Mouse (Mus musculus) neural tube, postnatal 0 days (tissue): ENCODE measurements around the gene Gm49027. TPM values are rescaled to one million over a fixed set of nuclear protein-coding genes. Genes with fewer than 3 reads are reported as not detected.

Source experiments
- microRNA-seq: library from miRNA; unstranded; fragments of <30 nt; microRNA quantifications from one replicate; pipeline ENCODE4, GENCODE M21; 2016
- polyA plus RNA-seq: library from polyadenylated mRNA; unstranded; fragments of >200 nt; fragmentation: Nextera tagmentation; extraction: Ambion mirVana; gene quantifications from 2 replicates; pipeline ENCODE4 v1.2.1, GENCODE M21; 2015

The Gm49027 gene
- 0.28 and 2.2 TPM in 2 replicates for polyA plus RNA-seq

GRCm38 (mm10) chr5:123525281-123525680 lies at the start of gene Gm49027:
Gene Gm49027, minus strand, starts transcription at chr5:123525488.

DNA sequence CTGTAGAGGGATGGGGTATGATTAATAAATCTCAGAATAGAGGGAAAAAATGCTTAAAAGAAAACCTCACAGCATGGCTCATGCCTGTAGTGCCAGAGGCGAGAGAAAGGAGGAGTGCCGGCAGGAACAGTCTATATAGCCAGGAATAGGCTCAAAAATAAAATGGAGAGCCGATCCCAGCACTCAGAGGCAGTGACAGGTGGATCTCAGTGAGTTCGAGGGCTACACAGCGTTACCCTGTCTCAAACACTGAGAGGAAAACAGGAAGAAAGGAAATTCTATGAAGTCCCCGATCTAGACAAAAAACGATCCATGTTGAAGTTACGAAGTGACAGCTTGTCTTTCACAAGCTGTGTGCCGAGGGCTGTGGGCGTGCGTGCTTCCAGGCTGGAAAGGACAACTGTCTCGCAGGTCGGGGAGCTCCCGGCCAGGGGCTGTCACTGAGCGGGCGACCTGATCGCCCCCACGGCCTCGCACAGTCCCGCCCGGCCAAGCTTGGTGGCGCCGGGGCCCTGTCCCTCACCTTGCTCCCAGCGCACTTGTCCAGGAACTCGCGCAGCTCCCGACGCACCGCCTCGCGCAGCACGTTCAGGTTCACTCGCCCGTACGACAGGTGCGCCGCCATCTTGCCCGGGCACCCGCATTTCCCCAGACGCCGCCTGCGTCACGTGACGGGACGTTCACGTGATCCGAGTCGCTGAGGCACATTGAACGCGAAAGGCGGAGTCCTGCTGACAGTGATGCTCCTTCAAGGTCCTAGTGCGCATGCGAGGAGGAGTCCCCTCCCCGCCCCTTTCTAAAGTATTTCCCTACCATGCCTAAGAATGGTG lies 47.3 kb upstream of the Gm49027 start, which contains the start of gene Vps33a:
Gene Vps33a, minus strand, starts transcription at position 682 of the 830 bp plus-strand sequence.

GRCm38 (mm10) chr5:123523692-123524392 lies 1.4 kb downstream of the Gm49027 start, which contains the start of gene Diablo:
Gene Diablo, minus strand, starts transcription at chr5:123524176.

GRCm38 (mm10) chr5:123510160-123510559 lies 15.1 kb downstream of the Gm49027 start, which contains the start of gene B3gnt4:
Gene B3gnt4, plus strand, starts transcription at chr5:123510460.

GRCm38 (mm10) chr5:123489112-123489785 lies 36.0 kb downstream of the Gm49027 start, which contains the start of the genes Lrrc43 and Il31:
Gene Lrrc43, plus strand, starts transcription at chr5:123489305.
Gene Il31, minus strand, starts transcription at chr5:123489489.

Small RNAs within 50 kb of the gene (microRNA-seq; reads per million reads assigned to microRNA genes)
- gene Mir7647 = 1.5 reads per million

Other genes with a start within 250 kb of the Gm49027 start
- gene Bcl7a, start 181.7 kb downstream of the Gm49027 start, polyA plus RNA-seq = 21.6 and 23.0 TPM in 2 replicates
- gene Mlxip, start 130.7 kb downstream of the Gm49027 start, polyA plus RNA-seq = 15.7 and 17.1 TPM in 2 replicates
- gene Lrrc43, start 36.2 kb downstream of the Gm49027 start, polyA plus RNA-seq = 1.3 and 1.6 TPM in 2 replicates
- gene Il31, start 36.0 kb downstream of the Gm49027 start, polyA plus RNA-seq = not detected in 2 replicates
- 1.1 and 1.6 TPM in 2 replicates for gene B3gnt4, start 15.0 kb downstream of the Gm49027 start, polyA plus RNA-seq
- gene Diablo, start 1.3 kb downstream of the Gm49027 start, polyA plus RNA-seq = 87.9 and 97.2 TPM in 2 replicates
- 26.4 and 29.9 TPM in 2 replicates for gene Vps33a, start 47.5 kb upstream of the Gm49027 start, polyA plus RNA-seq
- gene Clip1, start 159.1 kb upstream of the Gm49027 start, polyA plus RNA-seq = 66.6 and 76.1 TPM in 2 replicates
- gene Zcchc8, start 195.6 kb upstream of the Gm49027 start, polyA plus RNA-seq = 40.5 and 43.8 TPM in 2 replicates
- gene Rsrc2, start 223.9 kb upstream of the Gm49027 start, polyA plus RNA-seq = 104 TPM in 2 replicates
- 3.9 TPM in 2 replicates for gene Kntc1, start 224.2 kb upstream of the Gm49027 start, polyA plus RNA-seq